Mouse (Mus musculus): ENCODE results near the gene Zfr2. TPM values are rescaled to one million over a fixed set of nuclear protein-coding genes. Genes with fewer than 3 reads are reported as not detected.
A peak's percentile ranks its signal among the peaks of the same experiment; 100 is the strongest.

The Zfr2 gene
- total RNA-seq, 2 experiments from 2014 or later: 54.9 to 72.9 TPM

GRCm38 (mm10) chr10:81238618-81239017 lies 5.7 kb downstream of the Zfr2 start:
- no peak for DNase-seq (ENCODE audit: low spot score in 2 of 2)
- intact Hi-C loops (cut with DNase I): no loop called here

- peak in 1 of 2 experiments; percentile 76 for DNase-seq (ENCODE audit: low spot score in 2 of 2)
- intact Hi-C loops (cut with DNase I): no loop called here
Observed at GRCm38 (mm10) chr10:81240876-81241275, 7.9 kb downstream of the Zfr2 start.

GRCm38 (mm10) chr10:81242021-81242420 lies 9.1 kb downstream of the Zfr2 start:
- DNase-seq (ENCODE audit: low spot score in 2 of 2): no peak
- intact Hi-C loops (cut with DNase I): no loop called here

GRCm38 (mm10) chr10:81244146-81244545 lies 11.2 kb downstream of the Zfr2 start:
- intact Hi-C loops (cut with DNase I): no loop called here

GRCm38 (mm10) chr10:81244595-81244994 lies 11.6 kb downstream of the Zfr2 start:
- intact Hi-C loops (cut with DNase I): no loop called here

More at GRCm38 (mm10) chr10:81244146-81244545, 11.2 kb downstream of the Zfr2 start:
- no peak for DNase-seq (ENCODE audit: low spot score in 2 of 2)

GRCm38 (mm10) chr10:81245166-81245565 lies 12.2 kb downstream of the Zfr2 start:
- intact Hi-C loops (cut with DNase I): no loop called here
- DNase-seq (ENCODE audit: low spot score in 2 of 2): no peak

More at GRCm38 (mm10) chr10:81244595-81244994, 11.6 kb downstream of the Zfr2 start:
- peak; percentile 74 to 78 for DNase-seq (ENCODE audit: low spot score in 2 of 2)

GRCm38 (mm10) chr10:81247804-81248203 lies 14.8 kb downstream of the Zfr2 start:
- DNase-seq (ENCODE audit: low spot score in 2 of 2): no peak
- intact Hi-C loops (cut with DNase I): no loop called here

GRCm38 (mm10) chr10:81249442-81249841 lies 16.5 kb downstream of the Zfr2 start:
- intact Hi-C loops (cut with DNase I): no loop called here
- DNase-seq (ENCODE audit: low spot score in 2 of 2): no peak

- intact Hi-C loops (cut with DNase I): no loop called here
- peak; percentile 90 to 94 for DNase-seq (ENCODE audit: low spot score in 2 of 2)
Observed at GRCm38 (mm10) chr10:81252424-81253419, 19.8 kb downstream of the Zfr2 start, which contains the start of gene Matk. TSS of gene Matk (plus strand) at chr10:81252935.

- no peak for DNase-seq (ENCODE audit: low spot score in 2 of 2)
- intact Hi-C loops (cut with DNase I): no loop called here
Observed at GRCm38 (mm10) chr10:81254886-81255285, 21.9 kb downstream of the Zfr2 start.

GRCm38 (mm10) chr10:81257158-81258039 lies 24.4 kb downstream of the Zfr2 start:
- intact Hi-C loops (cut with DNase I): no loop called here
- DNase-seq (ENCODE audit: low spot score in 2 of 2): peak; percentile 64 to 76

GRCm38 (mm10) chr10:81259225-81259884 lies 26.4 kb downstream of the Zfr2 start:
- intact Hi-C loops (cut with DNase I): no loop called here
- no peak for DNase-seq (ENCODE audit: low spot score in 2 of 2)

- intact Hi-C loops (cut with DNase I): no loop called here
- DNase-seq (ENCODE audit: low spot score in 2 of 2): no peak
Observed at GRCm38 (mm10) chr10:81261025-81261424, 28.1 kb downstream of the Zfr2 start.

- intact Hi-C loops (cut with DNase I): no loop called here
- DNase-seq (ENCODE audit: low spot score in 2 of 2): no peak
Observed at GRCm38 (mm10) chr10:81265540-81265939, 32.6 kb downstream of the Zfr2 start.

- DNase-seq (ENCODE audit: low spot score in 2 of 2): peak; percentile 97 to 98
- intact Hi-C loops (cut with DNase I): no loop called here
Observed at GRCm38 (mm10) chr10:81266211-81267105, 33.5 kb downstream of the Zfr2 start, which contains the start of the genes Mrpl54 and Apba3. TSS of gene Mrpl54 (minus strand) at chr10:81266934. TSS of gene Apba3 (plus strand) at chr10:81266960.

- DNase-seq (ENCODE audit: low spot score in 2 of 2): peak; percentile 73 to 83
- intact Hi-C loops (cut with DNase I): no loop called here
Observed at GRCm38 (mm10) chr10:81268056-81268455, 35.1 kb downstream of the Zfr2 start.

GRCm38 (mm10) chr10:81268643-81269412 lies 35.9 kb downstream of the Zfr2 start:
- intact Hi-C loops (cut with DNase I): no loop called here

GRCm38 (mm10) chr10:81272356-81272755 lies 39.4 kb downstream of the Zfr2 start:
- intact Hi-C loops (cut with DNase I): no loop called here

More at GRCm38 (mm10) chr10:81268643-81269412, 35.9 kb downstream of the Zfr2 start:
- DNase-seq (ENCODE audit: low spot score in 2 of 2): no peak

More at GRCm38 (mm10) chr10:81272356-81272755, 39.4 kb downstream of the Zfr2 start:
- no peak for DNase-seq (ENCODE audit: low spot score in 2 of 2)

Measured in left cerebral cortex, postnatal 36 days (tissue).